Mouse (Mus musculus): Measurements from ENCODE around the gene Peak1.

The Peak1 gene

GRCm38 (mm10) chr9:56265022-56265360 lies 152.9 kb downstream of the Peak1 start:
- in situ Hi-C loops (cut with MboI; ENCODE audit: low pct_unique_long_range_greater_than_20kb in 1 of 2, low sequenced_read_pairs in 2 of 2, unreplicated experiment in 1 of 2), result no loop called here

GRCm38 (mm10) chr9:56264308-56265021 lies 153.4 kb downstream of the Peak1 start:
- in situ Hi-C loops (cut with MboI; ENCODE audit: low pct_unique_long_range_greater_than_20kb in 1 of 2, low sequenced_read_pairs in 2 of 2, unreplicated experiment in 1 of 2), result loop anchor here (5.0 kb wide), 1 partner anchor 53 kb away; no protein-coding TSS in a partner anchor

GRCm38 (mm10) chr9:56263055-56263454 lies 154.8 kb downstream of the Peak1 start:
- in situ Hi-C loops (cut with MboI; ENCODE audit: low pct_unique_long_range_greater_than_20kb in 1 of 2, low sequenced_read_pairs in 2 of 2, unreplicated experiment in 1 of 2), result loop anchor here (5.0 kb wide), 1 partner anchor 54 kb away; no protein-coding TSS in a partner anchor

GRCm38 (mm10) chr9:56260495-56261136 lies 157.3 kb downstream of the Peak1 start:
- in situ Hi-C loops (cut with MboI; ENCODE audit: low pct_unique_long_range_greater_than_20kb in 1 of 2, low sequenced_read_pairs in 2 of 2, unreplicated experiment in 1 of 2), result loop anchor here (5.0 kb wide), 1 partner anchor 57 kb away; no protein-coding TSS in a partner anchor

GRCm38 (mm10) chr9:56259790-56260494 lies 157.9 kb downstream of the Peak1 start:
- in situ Hi-C loops (cut with MboI; ENCODE audit: low pct_unique_long_range_greater_than_20kb in 1 of 2, low sequenced_read_pairs in 2 of 2, unreplicated experiment in 1 of 2), result loop anchor here (5.0 kb wide), 1 partner anchor 57 kb away; no protein-coding TSS in a partner anchor

GRCm38 (mm10) chr9:56258261-56258790 lies 159.5 kb downstream of the Peak1 start:
- in situ Hi-C loops (cut with MboI; ENCODE audit: low pct_unique_long_range_greater_than_20kb in 1 of 2, low sequenced_read_pairs in 2 of 2, unreplicated experiment in 1 of 2), result no loop called here

- in situ Hi-C loops (cut with MboI; ENCODE audit: low pct_unique_long_range_greater_than_20kb in 1 of 2, low sequenced_read_pairs in 2 of 2, unreplicated experiment in 1 of 2), result no loop called here
These were observed 160.5 kb downstream of the Peak1 start for GRCm38 (mm10) chr9:56257227-56258000.

GRCm38 (mm10) chr9:56255676-56256432 lies 162.0 kb downstream of the Peak1 start:
- in situ Hi-C loops (cut with MboI; ENCODE audit: low pct_unique_long_range_greater_than_20kb in 1 of 2, low sequenced_read_pairs in 2 of 2, unreplicated experiment in 1 of 2), result no loop called here

- in situ Hi-C loops (cut with MboI; ENCODE audit: low pct_unique_long_range_greater_than_20kb in 1 of 2, low sequenced_read_pairs in 2 of 2, unreplicated experiment in 1 of 2), result no loop called here
These were observed 173.5 kb downstream of the Peak1 start for GRCm38 (mm10) chr9:56244336-56244735.

- in situ Hi-C loops (cut with MboI; ENCODE audit: low pct_unique_long_range_greater_than_20kb in 1 of 2, low sequenced_read_pairs in 2 of 2, unreplicated experiment in 1 of 2), result no loop called here
These were observed 174.0 kb downstream of the Peak1 start for GRCm38 (mm10) chr9:56243885-56244284.

- in situ Hi-C loops (cut with MboI; ENCODE audit: low pct_unique_long_range_greater_than_20kb in 1 of 2, low sequenced_read_pairs in 2 of 2, unreplicated experiment in 1 of 2), result no loop called here
These were observed 175.2 kb downstream of the Peak1 start for GRCm38 (mm10) chr9:56242686-56243085.

GRCm38 (mm10) chr9:56241076-56241475 lies 176.8 kb downstream of the Peak1 start:
- in situ Hi-C loops (cut with MboI; ENCODE audit: low pct_unique_long_range_greater_than_20kb in 1 of 2, low sequenced_read_pairs in 2 of 2, unreplicated experiment in 1 of 2), result no loop called here

- in situ Hi-C loops (cut with MboI; ENCODE audit: low pct_unique_long_range_greater_than_20kb in 1 of 2, low sequenced_read_pairs in 2 of 2, unreplicated experiment in 1 of 2), result no loop called here
These were observed 182.0 kb downstream of the Peak1 start for GRCm38 (mm10) chr9:56235871-56236298.

GRCm38 (mm10) chr9:56235281-56235680 lies 182.6 kb downstream of the Peak1 start:
- in situ Hi-C loops (cut with MboI; ENCODE audit: low pct_unique_long_range_greater_than_20kb in 1 of 2, low sequenced_read_pairs in 2 of 2, unreplicated experiment in 1 of 2), result no loop called here

GRCm38 (mm10) chr9:56234561-56234960 lies 183.3 kb downstream of the Peak1 start:
- in situ Hi-C loops (cut with MboI; ENCODE audit: low pct_unique_long_range_greater_than_20kb in 1 of 2, low sequenced_read_pairs in 2 of 2, unreplicated experiment in 1 of 2), result no loop called here

- in situ Hi-C loops (cut with MboI; ENCODE audit: low pct_unique_long_range_greater_than_20kb in 1 of 2, low sequenced_read_pairs in 2 of 2, unreplicated experiment in 1 of 2), result no loop called here
These were observed 184.6 kb downstream of the Peak1 start for GRCm38 (mm10) chr9:56233316-56233715.

- in situ Hi-C loops (cut with MboI; ENCODE audit: low pct_unique_long_range_greater_than_20kb in 1 of 2, low sequenced_read_pairs in 2 of 2, unreplicated experiment in 1 of 2), result no loop called here
These were observed 187.0 kb downstream of the Peak1 start for GRCm38 (mm10) chr9:56230906-56231305.

- in situ Hi-C loops (cut with MboI; ENCODE audit: low pct_unique_long_range_greater_than_20kb in 1 of 2, low sequenced_read_pairs in 2 of 2, unreplicated experiment in 1 of 2), result no loop called here
These were observed 190.2 kb downstream of the Peak1 start for GRCm38 (mm10) chr9:56227626-56228025.

All from mouse embryonic stem cell (cell line).